ENCODE assay signal across 9 mouse cellular contexts in genomic region chr2:152011724-152012123, GRCm38 (mm10). TPM values are rescaled to one million over a fixed set of nuclear protein-coding genes. Genes with fewer than 3 reads are reported as not detected.
A peak's percentile ranks its signal among the peaks of the same experiment; 100 is the strongest.
DNase-seq lines count a peak whose midpoint lies in the region; ATAC-seq and TF ChIP-seq lines count a peak whose summit lies in the region.
"Had no signal": no experiment of that assay in that cellular context is flagged by ENCODE, and none has a peak within 500 bp of the region (broad histone marks: within the 10 kb centered on the region; RNA-seq: fewer than 3 reads in every experiment).

No protein-coding gene starts in this region.

- H3K4me2 ChIP-seq in forebrain, embryonic 14.5 days (ENCODE audit: low read length), result no peak overlapping the region
- H3K4me2 ChIP-seq in forebrain, embryonic 12.5 days, result no peak overlapping the region
- H3K4me2 ChIP-seq in hindbrain, embryonic 12.5 days (replicated peaks), result no peak overlapping the region
- no peak overlapping the region for H3K4me2 ChIP-seq in liver, postnatal 0 days (ENCODE audit: low read depth, low read length)

- no peak for TF ChIP-seq CTCF in ES-Bruce4 (IDR thresholded peaks at IDR 0.05; ENCODE audit: low read depth, low read length)
- peak; percentile 33; the same call in 1 of the 2 replicates for TF ChIP-seq CTCF in liver, postnatal 0 days (IDR thresholded peaks at IDR 0.05; ENCODE audit: low read depth)
- no peak for TF ChIP-seq CTCF in cerebellum, adult 2 months (IDR thresholded peaks at IDR 0.05; ENCODE audit: borderline replicate concordance, insufficient read depth, low read depth, low read length)

- DNase-seq in forebrain, embryonic 14.5 days (ENCODE audit: low spot score), result peak; percentile 54
- no peak for DNase-seq in liver, postnatal 0 days
- no peak for DNase-seq in gastrocnemius, adult 8-10 months (ENCODE audit: low spot score in 2 of 2)
- no peak for DNase-seq in spleen, postnatal 10 days (ENCODE audit: low spot score in 2 of 2)
- DNase-seq in cerebellum, adult 2 months, result no peak

- no peak overlapping the region for H3K9ac ChIP-seq in forebrain, embryonic 14.5 days (ENCODE audit: low read length)
- no peak overlapping the region for H3K9ac ChIP-seq in forebrain, embryonic 12.5 days
- H3K9ac ChIP-seq in ES-Bruce4 (ENCODE audit: low read depth, poor library complexity, severe bottlenecking), result no peak overlapping the region
- H3K9ac ChIP-seq in hindbrain, embryonic 12.5 days, result no peak overlapping the region
- no peak overlapping the region for H3K9ac ChIP-seq in liver, postnatal 0 days (replicated peaks)

- H3K9me3 ChIP-seq in forebrain, embryonic 14.5 days (replicated peaks; ENCODE audit: control insufficient read depth, low read length), result no peaks in the 10 kb centered on the region
- no peaks in the 10 kb centered on the region for H3K9me3 ChIP-seq in forebrain, embryonic 12.5 days
- no peaks in the 10 kb centered on the region for H3K9me3 ChIP-seq in ES-Bruce4 (replicated peaks; ENCODE audit: control insufficient read depth, insufficient read depth, low read length, poor library complexity, severe bottlenecking)
- no peaks in the 10 kb centered on the region for H3K9me3 ChIP-seq in hindbrain, embryonic 12.5 days (replicated peaks)
- H3K9me3 ChIP-seq in liver, postnatal 0 days (ENCODE audit: low read length), result no peaks in the 10 kb centered on the region

- no peak overlapping the region for H3K27ac ChIP-seq in forebrain, embryonic 14.5 days (ENCODE audit: low read depth, low read length)
- no peak overlapping the region for H3K27ac ChIP-seq in forebrain, embryonic 12.5 days
- H3K27ac ChIP-seq in ES-Bruce4 (ENCODE audit: insufficient read depth, low read length), result peak overlapping the region; percentile 73
- H3K27ac ChIP-seq in hindbrain, embryonic 12.5 days, result 0 out of 2 replicates have a peak overlapping the region, but pooled peaks have one; percentile 4
- no peak overlapping the region for H3K27ac ChIP-seq in liver, postnatal 0 days (ENCODE audit: low read depth)
- no peak overlapping the region for H3K27ac ChIP-seq in cerebellum, adult 2 months (ENCODE audit: insufficient read depth, low read length)

- 32% methylated on average over 2 of the region's 2 CpGs for WGBS in forebrain, embryonic 14.5 days
- WGBS in forebrain, embryonic 12.5 days, result 29% methylated on average over 2 of the region's 2 CpGs
- WGBS in hindbrain, embryonic 12.5 days, result 57% methylated on average over 2 of the region's 2 CpGs
- WGBS in liver, postnatal 0 days (ENCODE audit: insufficient replicate concordance), result 45% methylated on average over 2 of the region's 2 CpGs
- 52% methylated on average over 2 of the region's 2 CpGs for WGBS in cerebellum, adult 2 months

- TF ChIP-seq POLR2A in ES-Bruce4 (IDR thresholded peaks at IDR 0.05; ENCODE audit: insufficient read depth, low read length), result no peak
- TF ChIP-seq POLR2A in cerebellum, adult 2 months (IDR thresholded peaks at IDR 0.05; ENCODE audit: borderline replicate concordance, insufficient read depth, low read length), result no peak

- no peaks in the 10 kb centered on the region for H3K4me1 ChIP-seq in forebrain, embryonic 14.5 days (ENCODE audit: control insufficient read depth, insufficient read depth, low read length)
- no peaks in the 10 kb centered on the region for H3K4me1 ChIP-seq in forebrain, embryonic 12.5 days
- H3K4me1 ChIP-seq in ES-Bruce4 (ENCODE audit: control insufficient read depth, insufficient read depth, low read length), result peaks cover 18% of the 10 kb centered on the region
- H3K4me1 ChIP-seq in hindbrain, embryonic 12.5 days, result no peaks in the 10 kb centered on the region
- H3K4me1 ChIP-seq in liver, postnatal 0 days (ENCODE audit: insufficient read depth), result peaks cover 6% of the 10 kb centered on the region; the same call in 1 of the 2 replicates
- H3K4me1 ChIP-seq in cerebellum, adult 2 months (ENCODE audit: control insufficient read depth, insufficient read depth, low read length), result no peaks in the 10 kb centered on the region

- no peaks in the 10 kb centered on the region for H3K27me3 ChIP-seq in forebrain, embryonic 14.5 days (replicated peaks; ENCODE audit: control insufficient read depth, insufficient read depth, low read length)
- H3K27me3 ChIP-seq in forebrain, embryonic 12.5 days, result no peaks in the 10 kb centered on the region
- H3K27me3 ChIP-seq in ES-Bruce4 (ENCODE audit: control insufficient read depth, insufficient read depth, low read length, poor library complexity, severe bottlenecking), result no peaks in the 10 kb centered on the region
- H3K27me3 ChIP-seq in hindbrain, embryonic 12.5 days, result no peaks in the 10 kb centered on the region
- H3K27me3 ChIP-seq in liver, postnatal 0 days (ENCODE audit: insufficient read depth, low read length), result no peaks in the 10 kb centered on the region
- H3K27me3 ChIP-seq in cerebellum, adult 2 months (ENCODE audit: control insufficient read depth, insufficient read depth, low read length), result no peaks in the 10 kb centered on the region

- H3K4me3 ChIP-seq in forebrain, embryonic 14.5 days (ENCODE audit: low read depth, low read length), result no peak overlapping the region
- H3K4me3 ChIP-seq in forebrain, embryonic 12.5 days (replicated peaks), result no peak overlapping the region
- H3K4me3 ChIP-seq in ES-Bruce4 (ENCODE audit: low read depth, low read length), result no peak overlapping the region
- H3K4me3 ChIP-seq in hindbrain, embryonic 12.5 days, result no peak overlapping the region
- no peak overlapping the region for H3K4me3 ChIP-seq in liver, postnatal 0 days (ENCODE audit: low read depth, low read length)
- no peak overlapping the region for H3K4me3 ChIP-seq in cerebellum, adult 2 months (replicated peaks; ENCODE audit: insufficient read depth, low read depth, low read length)

- no peaks in the 10 kb centered on the region for H3K36me3 ChIP-seq in forebrain, embryonic 14.5 days (ENCODE audit: control insufficient read depth, insufficient read depth, low read length)
- no peaks in the 10 kb centered on the region for H3K36me3 ChIP-seq in forebrain, embryonic 12.5 days (replicated peaks)
- H3K36me3 ChIP-seq in ES-Bruce4 (ENCODE audit: control insufficient read depth, insufficient read depth, low read length, poor library complexity, severe bottlenecking), result no peaks in the 10 kb centered on the region
- no peaks in the 10 kb centered on the region for H3K36me3 ChIP-seq in hindbrain, embryonic 12.5 days
- no peaks in the 10 kb centered on the region for H3K36me3 ChIP-seq in liver, postnatal 0 days (replicated peaks; ENCODE audit: insufficient read depth, low read length)

- 0 out of 2 replicates have a peak, but pooled peaks have one; percentile 24 for TF ChIP-seq EP300 in ES-Bruce4 (IDR thresholded peaks at IDR 0.05; ENCODE audit: insufficient read depth, low read depth, low read length)
- no peak for TF ChIP-seq EP300 in liver, postnatal 0 days (IDR thresholded peaks at IDR 0.05; ENCODE audit: low read depth)

- ATAC-seq in forebrain, embryonic 14.5 days, result 0 out of 2 replicates have a peak, but pooled peaks have one; percentile 37
- no peak; the same call in 1 of the 2 replicates for ATAC-seq in forebrain, embryonic 12.5 days (ENCODE audit: low FRiP score)
- peak; percentile 20; the same call in 1 of the 2 replicates for ATAC-seq in hindbrain, embryonic 12.5 days (ENCODE audit: low FRiP score)
- peak; percentile 33; the same call in 1 of the 2 replicates for ATAC-seq in liver, postnatal 0 days
- ATAC-seq: inflammation-experienced regulatory T-cells, adult 6 months had no signal

RNA-seq across cellular contexts. Expression of gene Slc52a3, which starts 15.4 kb away (rescaled TPM):
- polyA plus RNA-seq in forebrain, embryonic 14.5 days (2014; fragmentation: Nextera tagmentation; extraction: Ambion mirVana), result 0.72 and 1.1 TPM in 2 replicates
- 0.54 and 0.78 TPM in 2 replicates for polyA plus RNA-seq in forebrain, embryonic 12.5 days (2016; fragmentation: Nextera tagmentation; extraction: Ambion mirVana)
- 2.6 and 3.0 TPM in 2 replicates for polyA plus RNA-seq in ES-Bruce4 (2011; ENCODE audit: insufficient read depth, insufficient read length, low read depth, missing spikeins)
- 1.5 TPM in 2 replicates for polyA plus RNA-seq in hindbrain, embryonic 12.5 days (2016; fragmentation: Nextera tagmentation; extraction: Ambion mirVana)
- polyA plus RNA-seq in liver, postnatal 0 days (2015; fragmentation: Nextera tagmentation; extraction: Ambion mirVana), result 0.43 and 0.53 TPM in 2 replicates
- total RNA-seq in gastrocnemius, adult 8-10 months (2022), result under 1 TPM; 0.31 to 0.72 (median 0.57) TPM
- 2.1 and 2.6 TPM in 2 replicates for polyA plus RNA-seq in cerebellum, adult 2 months (2012; rRNA removed)

RNA-seq across cellular contexts. Expression of gene Fam110a, which starts 31.7 kb away (rescaled TPM):
- 64.5 and 68.8 TPM in 2 replicates for polyA plus RNA-seq in forebrain, embryonic 14.5 days (2014; fragmentation: Nextera tagmentation; extraction: Ambion mirVana)
- polyA plus RNA-seq in forebrain, embryonic 12.5 days (2016; fragmentation: Nextera tagmentation; extraction: Ambion mirVana), result 90.2 and 96.2 TPM in 2 replicates
- 13.6 and 14.4 TPM in 2 replicates for polyA plus RNA-seq in ES-Bruce4 (2011; ENCODE audit: insufficient read depth, insufficient read length, low read depth, missing spikeins)
- 78.6 and 86.0 TPM in 2 replicates for polyA plus RNA-seq in hindbrain, embryonic 12.5 days (2016; fragmentation: Nextera tagmentation; extraction: Ambion mirVana)
- polyA plus RNA-seq in liver, postnatal 0 days (2015; fragmentation: Nextera tagmentation; extraction: Ambion mirVana), result 6.3 and 7.3 TPM in 2 replicates
- 1 to 10 TPM; 1.3 to 1.5 (median 1.4) TPM for total RNA-seq in gastrocnemius, adult 8-10 months (2022)
- 8.3 and 8.9 TPM in 2 replicates for polyA plus RNA-seq in cerebellum, adult 2 months (2012; rRNA removed)

Comparison
In these comparisons a context has a peak if more than half of its experiments do, and no peak if none do; other contexts are left out.
1. H3K27ac ChIP-seq: peak in ES-Bruce4 (single experiment) and hindbrain, embryonic 12.5 days (single experiment); none in forebrain, embryonic 14.5 days (single experiment), forebrain, embryonic 12.5 days (single experiment), liver, postnatal 0 days (single experiment) and cerebellum, adult 2 months (single experiment).